Mouse (Mus musculus): Measurements from ENCODE around the gene 1700029F12Rik. TPM values are rescaled to one million over a fixed set of nuclear protein-coding genes. Genes with fewer than 3 reads are reported as not detected.
A peak's percentile ranks its signal among the peaks of the same experiment; 100 is the strongest.

1700029F12Rik gene
- not detected in 2 replicates for polyA plus RNA-seq (2015; fragmentation: Nextera tagmentation; extraction: Ambion mirVana)

DNA sequence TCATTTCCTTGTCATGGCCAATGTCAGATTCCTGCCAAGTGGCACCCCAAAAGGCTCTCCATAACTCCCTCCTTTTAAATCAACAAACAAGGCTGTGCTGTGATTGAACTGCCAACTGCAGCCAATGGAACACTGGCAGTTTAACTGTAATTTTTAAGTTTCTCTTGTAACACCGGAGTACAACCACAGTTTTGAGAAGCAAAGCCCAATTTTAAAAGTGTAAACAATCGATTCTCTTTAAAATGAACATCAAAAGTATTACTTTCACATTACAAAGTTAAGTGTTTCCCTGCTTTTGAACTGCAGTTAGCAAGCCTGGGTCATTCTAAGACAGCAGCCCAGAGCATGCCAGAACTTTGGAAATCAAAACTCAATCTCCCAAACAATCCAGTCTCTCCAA, at the start of gene 1700029F12Rik:
Gene 1700029F12Rik, minus strand, starts transcription at position 101 of the 400 bp plus-strand sequence.
- Histone ChIP-seq H3K4me3 (replicated peaks) (no peak within 1 kb of the TSS), H3K36me3 (no peaks in the 10 kb centered on the region), H3K9me3 (replicated peaks) (no peaks in the 10 kb centered on the region), H3K27ac (replicated peaks) (no peak within 1 kb of the TSS), H3K27me3 (replicated peaks) (no peaks in the 10 kb centered on the region), H3K4me1 (no peaks in the 10 kb centered on the region), H3K9ac (replicated peaks) (no peak within 1 kb of the TSS), H3K4me2 (no peak within 1 kb of the TSS)
- WGBS: 85% methylated on average over 2 of the region's 2 CpGs
- no peak for ATAC-seq (ENCODE audit: low FRiP score)

DNA sequence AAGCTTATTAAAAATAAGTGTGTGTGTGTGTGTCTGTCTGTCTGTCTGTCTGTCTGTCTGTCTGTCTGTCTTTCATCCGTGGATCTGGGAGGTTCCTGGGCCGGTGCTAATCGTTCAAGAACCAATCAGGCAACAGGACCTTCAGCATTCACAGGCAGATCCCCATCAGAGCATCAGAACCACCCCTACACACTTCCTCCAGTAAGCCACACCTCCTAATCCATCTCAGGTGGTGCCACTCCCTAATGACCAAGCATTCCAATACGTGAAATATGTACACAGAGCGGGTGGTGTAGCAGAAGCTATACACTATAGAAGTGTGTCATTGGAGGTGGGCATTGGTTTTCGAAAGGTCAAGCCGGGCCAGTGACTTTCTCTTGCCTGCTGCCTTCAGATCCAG, 48.3 kb upstream of the 1700029F12Rik start:
- Histone ChIP-seq H3K9me3 (replicated peaks) (no peaks in the 10 kb centered on the region), H3K27ac (replicated peaks) (no peak overlapping the region), H3K36me3 (no peaks in the 10 kb centered on the region), H3K4me1 (no peaks in the 10 kb centered on the region), H3K4me3 (replicated peaks) (no peak overlapping the region), H3K4me2 (no peak overlapping the region), H3K27me3 (replicated peaks) (no peaks in the 10 kb centered on the region), H3K9ac (replicated peaks) (no peak overlapping the region)
- 94% methylated on average over 7 of the region's 7 CpGs for whole genome bisulfite sequencing
- no peak for ATAC-seq (ENCODE audit: low FRiP score)

DNA sequence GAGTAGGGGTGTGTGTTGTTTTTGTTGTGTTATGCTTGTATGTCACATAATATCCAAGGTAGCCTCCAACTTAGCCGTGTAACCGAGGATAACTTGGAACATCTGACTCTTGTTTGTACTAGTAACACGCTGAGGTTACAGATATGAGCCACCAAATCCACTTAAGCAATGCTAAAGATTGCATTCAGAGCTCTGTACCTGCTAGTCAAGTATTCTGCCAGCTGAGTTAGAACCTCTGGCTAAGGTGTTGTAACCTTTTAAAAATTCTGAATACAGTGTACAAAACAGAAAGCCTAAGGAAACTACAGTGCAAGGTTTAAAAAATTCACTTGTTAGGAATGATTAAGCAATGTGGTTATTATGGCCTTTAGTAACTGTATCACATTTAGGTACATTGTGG, 46.5 kb upstream of the 1700029F12Rik start:
- Histone ChIP-seq H3K9me3 (replicated peaks) (no peaks in the 10 kb centered on the region), H3K36me3 (no peaks in the 10 kb centered on the region), H3K4me1 (no peaks in the 10 kb centered on the region), H3K27me3 (replicated peaks) (no peaks in the 10 kb centered on the region), H3K4me3 (replicated peaks) (no peak overlapping the region), H3K4me2 (no peak overlapping the region), H3K27ac (replicated peaks) (no peak overlapping the region), H3K9ac (replicated peaks) (no peak overlapping the region)
- 88% methylated on average over 3 of the region's 3 CpGs for WGBS
- ATAC-seq (ENCODE audit: low FRiP score): no peak

DNA sequence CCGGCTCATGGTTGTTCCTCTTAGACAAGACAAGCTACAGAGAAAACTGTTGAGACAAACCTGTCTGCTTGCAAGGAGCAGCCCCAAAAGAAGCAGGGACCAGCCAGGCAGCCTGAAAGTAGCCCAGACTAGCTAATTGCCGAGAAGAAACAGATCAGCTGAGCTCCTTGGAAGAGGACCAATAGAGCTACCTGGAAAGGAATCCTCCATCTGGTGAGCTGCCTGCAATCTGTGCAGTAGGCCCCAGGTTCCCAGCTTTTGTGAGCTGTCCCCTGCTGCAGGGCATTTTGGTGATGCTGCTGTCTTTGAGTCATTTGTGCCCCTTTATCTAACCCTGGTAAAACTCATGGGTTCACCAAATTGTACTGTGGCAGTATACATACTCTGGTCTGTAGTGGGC, 46.0 kb upstream of the 1700029F12Rik start:
- WGBS: 85% methylated on average over 2 of the region's 2 CpGs
- no peaks in the 10 kb centered on the region for H3K36me3 ChIP-seq
- H3K4me3 ChIP-seq (replicated peaks): no peak overlapping the region
- H3K9ac ChIP-seq (replicated peaks): no peak overlapping the region
- no peaks in the 10 kb centered on the region for H3K9me3 ChIP-seq (replicated peaks)
- no peak overlapping the region for H3K27ac ChIP-seq (replicated peaks)
- H3K4me2 ChIP-seq: no peak overlapping the region
- ATAC-seq (ENCODE audit: low FRiP score): no peak
- H3K27me3 ChIP-seq (replicated peaks): no peaks in the 10 kb centered on the region
- no peaks in the 10 kb centered on the region for H3K4me1 ChIP-seq

DNA sequence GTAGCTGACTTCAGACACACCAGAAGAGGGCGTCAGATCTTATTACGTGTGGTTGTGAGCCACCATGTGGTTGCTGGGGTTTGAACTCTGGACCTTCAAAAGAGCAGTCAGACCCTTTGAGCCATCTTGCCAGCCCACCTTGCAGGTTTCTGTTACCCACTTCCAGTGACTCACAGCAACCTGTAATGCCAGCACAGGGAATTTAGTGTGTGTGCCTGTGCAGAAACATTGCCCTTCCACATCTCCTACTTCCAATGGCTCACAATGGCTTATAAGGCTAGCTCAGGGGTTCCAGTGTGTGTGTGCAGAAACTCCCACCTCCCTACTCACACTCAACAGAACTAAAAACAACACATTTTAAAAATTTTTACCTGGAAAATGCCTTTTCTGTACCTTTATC, 43.4 kb upstream of the 1700029F12Rik start:
- no peaks in the 10 kb centered on the region for H3K27me3 ChIP-seq (replicated peaks)
- H3K36me3 ChIP-seq: no peaks in the 10 kb centered on the region
- no peak for ATAC-seq (ENCODE audit: low FRiP score)
- no peak overlapping the region for H3K4me3 ChIP-seq (replicated peaks)
- 98% methylated on average over 2 of the region's 2 CpGs for WGBS
- no peak overlapping the region for H3K9ac ChIP-seq (replicated peaks)
- H3K27ac ChIP-seq (replicated peaks): no peak overlapping the region
- no peaks in the 10 kb centered on the region for H3K9me3 ChIP-seq (replicated peaks)
- H3K4me2 ChIP-seq: no peak overlapping the region
- H3K4me1 ChIP-seq: peaks cover 7% of the 10 kb centered on the region

DNA sequence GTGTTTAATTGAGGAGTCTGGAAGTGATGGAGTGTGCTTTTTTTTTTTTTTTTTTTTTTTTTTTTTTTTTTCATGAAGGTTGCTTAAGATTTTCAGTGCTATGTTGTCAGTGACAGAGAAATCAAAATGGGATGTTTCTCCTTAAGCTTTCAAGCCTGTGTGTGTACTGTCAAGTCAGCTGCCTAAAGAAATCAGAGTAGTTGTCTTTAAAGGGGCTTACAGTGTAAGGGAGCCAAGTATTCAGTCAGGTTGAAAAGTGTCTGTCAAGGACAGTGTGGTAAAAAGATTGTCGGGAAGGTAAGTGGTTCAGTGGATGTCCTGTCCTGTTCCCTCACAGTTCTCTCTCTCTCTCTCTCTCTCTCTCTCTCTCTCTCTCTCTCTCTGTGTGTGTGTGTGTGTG, 39.3 kb upstream of the 1700029F12Rik start:
- Histone ChIP-seq H3K9ac (replicated peaks) (no peak overlapping the region), H3K4me1 (peaks cover 7% of the 10 kb centered on the region), H3K4me2 (peak overlapping the region; percentile 70), H3K9me3 (replicated peaks) (no peaks in the 10 kb centered on the region), H3K4me3 (replicated peaks) (no peak overlapping the region), H3K36me3 (no peaks in the 10 kb centered on the region), H3K27me3 (replicated peaks) (no peaks in the 10 kb centered on the region; the same call in 1 of the 2 replicates), H3K27ac (replicated peaks) (no peak overlapping the region)
- 53% methylated on average over 1 of the region's 1 CpGs for WGBS
- no peak for ATAC-seq (ENCODE audit: low FRiP score)

DNA sequence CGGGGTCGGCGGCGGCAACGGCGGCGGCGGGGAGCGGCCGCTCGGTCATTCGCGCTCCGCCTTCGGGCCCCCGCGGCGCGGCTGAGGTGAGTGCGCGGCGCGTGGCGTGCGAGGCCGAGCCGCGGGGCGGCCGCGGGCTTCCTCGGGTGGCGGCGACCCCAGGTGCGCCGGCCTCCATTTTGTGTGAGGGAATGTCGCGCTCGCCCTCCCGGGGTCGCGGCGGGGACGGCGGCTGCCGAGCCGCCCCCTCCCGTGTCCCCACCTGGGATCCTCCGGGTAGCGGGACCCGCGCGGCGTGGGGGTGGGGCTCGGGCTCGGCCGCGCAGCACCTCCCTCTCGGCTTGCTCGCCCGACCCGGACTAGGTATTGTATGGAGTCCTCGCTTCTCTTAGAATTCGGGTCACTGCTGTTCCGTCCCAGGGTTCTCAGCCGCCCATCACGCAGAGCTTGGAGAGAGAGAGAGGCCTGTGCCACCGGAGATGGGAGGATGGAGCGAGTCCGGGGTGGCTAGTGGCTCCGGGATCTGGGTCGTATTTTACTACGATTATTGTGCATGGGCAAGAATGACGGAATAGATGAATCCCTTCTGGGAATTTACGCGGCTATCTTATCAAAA, 37.6 kb upstream of the 1700029F12Rik start:
- no peaks in the 10 kb centered on the region for H3K36me3 ChIP-seq
- under 1% methylated on average over 59 of the region's 76 CpGs for WGBS
- peak overlapping the region; percentile 96 for H3K27ac ChIP-seq (replicated peaks)
- no peaks in the 10 kb centered on the region for H3K9me3 ChIP-seq (replicated peaks)
- H3K9ac ChIP-seq (replicated peaks): peak overlapping the region; percentile 95
- H3K4me1 ChIP-seq: peaks cover 7% of the 10 kb centered on the region
- peak overlapping the region; percentile 82 for H3K4me3 ChIP-seq (replicated peaks)
- H3K4me2 ChIP-seq: peak overlapping the region; percentile 70
- peak; percentile 88 for ATAC-seq (ENCODE audit: low FRiP score)
- H3K27me3 ChIP-seq (replicated peaks): no peaks in the 10 kb centered on the region; the same call in 1 of the 2 replicates

DNA sequence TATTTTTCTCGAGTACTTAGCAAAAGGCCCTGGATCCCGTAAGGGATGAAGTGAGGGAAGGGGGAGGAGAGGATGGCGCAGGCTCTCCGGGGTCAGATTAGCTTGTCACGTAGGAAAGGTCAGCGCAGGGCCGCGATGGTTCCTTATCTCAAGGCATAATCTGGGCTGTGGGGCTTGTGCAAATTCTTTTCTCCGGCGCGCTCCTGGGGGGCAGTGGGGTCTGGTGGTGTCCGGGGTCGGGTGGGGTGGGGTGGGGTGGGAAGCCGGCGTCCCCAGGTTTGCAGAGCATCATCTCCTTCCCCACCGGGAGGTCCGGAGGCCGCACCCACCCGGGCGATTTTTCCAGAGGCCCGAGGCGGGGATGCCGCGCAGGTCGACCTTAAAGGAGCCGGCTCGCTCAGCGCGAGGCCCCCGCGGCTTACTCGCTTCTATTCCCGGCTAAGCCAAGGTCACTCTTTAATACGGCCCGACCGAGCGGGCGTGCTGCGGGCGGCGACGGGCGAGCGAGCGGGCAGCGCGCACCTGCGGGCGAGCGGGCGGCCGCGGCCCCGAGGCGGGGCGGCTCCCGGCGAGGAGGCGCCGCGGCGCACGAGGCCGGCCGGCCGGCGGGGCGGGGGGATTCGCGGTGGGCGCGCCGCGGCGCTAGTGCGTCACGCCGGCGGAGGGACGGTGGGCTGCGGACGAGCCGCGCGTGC, 36.9 kb upstream of the 1700029F12Rik start:
- under 1% methylated on average over 34 of the region's 85 CpGs for WGBS
- no peaks in the 10 kb centered on the region for H3K9me3 ChIP-seq (replicated peaks)
- H3K4me2 ChIP-seq: peak overlapping the region; percentile 70
- no peaks in the 10 kb centered on the region for H3K36me3 ChIP-seq
- H3K4me3 ChIP-seq (replicated peaks): peak overlapping the region; percentile 82
- H3K27me3 ChIP-seq (replicated peaks): no peaks in the 10 kb centered on the region; the same call in 1 of the 2 replicates
- H3K27ac ChIP-seq (replicated peaks): peak overlapping the region; percentile 96
- H3K4me1 ChIP-seq: peaks cover 7% of the 10 kb centered on the region
- H3K9ac ChIP-seq (replicated peaks): peak overlapping the region; percentile 95
- peak; percentile 93 for ATAC-seq (ENCODE audit: low FRiP score)

DNA sequence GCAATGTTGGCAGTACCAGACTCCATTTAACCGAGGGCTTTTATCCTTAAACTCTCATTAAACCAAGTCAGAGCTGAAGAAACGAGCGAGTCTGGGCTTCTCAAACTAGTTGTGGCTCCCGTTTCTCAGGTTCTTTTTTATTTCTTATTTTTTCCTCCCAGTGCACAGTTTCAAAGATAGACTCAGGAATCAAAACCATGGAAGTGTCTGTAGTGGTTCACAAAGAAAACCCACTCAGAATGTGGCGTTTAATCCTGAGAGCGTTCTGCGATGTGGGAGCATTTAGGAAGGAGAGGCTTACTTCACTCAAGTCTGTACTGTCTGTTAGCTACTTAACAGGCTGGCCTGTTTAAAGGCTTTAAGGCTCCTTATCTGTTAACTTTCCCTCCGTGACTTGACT, 34.0 kb upstream of the 1700029F12Rik start:
- Histone ChIP-seq H3K4me1 (peaks cover 9% of the 10 kb centered on the region), H3K36me3 (no peaks in the 10 kb centered on the region), H3K9me3 (replicated peaks) (no peaks in the 10 kb centered on the region), H3K27ac (replicated peaks) (no peak overlapping the region), H3K9ac (replicated peaks) (no peak overlapping the region), H3K4me3 (replicated peaks) (no peak overlapping the region), H3K27me3 (replicated peaks) (no peaks in the 10 kb centered on the region; the same call in 1 of the 2 replicates), H3K4me2 (no peak overlapping the region)
- ATAC-seq (ENCODE audit: low FRiP score): no peak
- WGBS: 51% methylated on average over 8 of the region's 8 CpGs

DNA sequence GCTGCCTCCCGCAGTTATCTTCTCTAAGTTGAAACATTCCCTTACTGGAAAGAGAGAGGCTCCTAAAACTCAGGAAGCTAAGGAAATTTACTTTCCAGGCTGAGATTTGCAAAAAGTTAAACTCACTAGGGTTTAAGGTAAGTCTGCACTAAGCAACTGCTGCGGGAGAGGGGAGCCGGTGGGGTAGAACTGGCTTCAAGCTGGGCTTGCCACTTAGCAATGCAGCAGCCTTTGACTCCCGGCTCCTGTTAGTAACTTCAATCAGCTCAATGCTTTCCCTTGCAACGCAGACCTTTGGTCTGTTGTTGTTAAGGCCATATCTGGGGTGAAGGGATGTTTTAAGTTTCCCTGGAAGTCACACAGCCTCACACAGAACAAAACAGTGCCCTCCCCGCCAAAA, 33.5 kb upstream of the 1700029F12Rik start:
- WGBS: 8% methylated on average over 6 of the region's 6 CpGs

DNA sequence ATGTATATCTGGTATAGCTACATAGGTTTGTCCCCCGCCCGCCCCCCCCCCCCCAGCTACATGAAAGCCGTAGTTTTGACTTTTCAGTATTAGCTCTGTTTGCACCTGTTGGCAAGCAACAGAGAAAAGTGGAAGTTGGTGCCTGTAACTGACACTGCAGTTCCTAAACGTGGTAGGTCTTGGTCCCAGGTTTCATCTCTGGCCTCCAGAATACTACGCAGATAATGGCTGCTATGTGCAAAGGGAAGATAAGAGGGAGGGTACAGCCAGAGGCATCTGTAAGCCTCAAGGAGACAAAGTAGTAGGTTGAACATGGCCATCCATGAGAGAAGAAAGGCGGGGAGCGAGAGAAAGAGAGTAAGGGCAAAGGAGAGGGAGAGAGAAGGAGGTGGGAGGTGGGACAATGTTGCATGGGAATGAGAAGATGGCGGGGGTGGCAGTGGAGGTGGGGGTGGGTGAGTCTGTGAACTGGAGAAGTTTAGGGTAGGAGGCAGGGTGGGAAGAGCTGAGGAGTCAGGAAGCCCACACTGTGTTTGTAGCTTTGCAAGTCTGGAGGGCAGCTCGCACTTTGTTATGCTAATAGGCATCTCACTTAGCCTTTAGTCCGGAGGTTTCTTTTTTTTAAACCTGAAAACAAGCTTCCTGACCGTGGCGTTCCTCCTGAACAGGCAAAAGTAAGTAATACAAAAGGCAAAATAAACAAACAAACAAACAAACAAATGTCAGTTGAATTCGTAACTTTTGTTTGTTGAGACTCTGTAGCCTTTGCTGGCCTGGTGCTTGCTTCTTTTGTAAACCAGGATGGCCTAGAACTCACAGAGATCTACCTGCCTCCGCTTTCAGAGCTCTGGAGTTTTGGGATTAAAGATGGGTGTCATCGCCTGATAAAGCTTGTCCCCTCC, 32.7 kb upstream of the 1700029F12Rik start, which contains the start of gene Fam169a:
Gene Fam169a, plus strand, starts transcription at position 638 of the 902 bp plus-strand sequence.
- no peaks in the 10 kb centered on the region; the same call in 1 of the 2 replicates for H3K27me3 ChIP-seq (replicated peaks)
- ATAC-seq (ENCODE audit: low FRiP score): no peak
- 45% methylated on average over 15 of the region's 15 CpGs for WGBS

More for the DNA sequence above, 33.5 kb upstream of the 1700029F12Rik start:
- H3K9me3 ChIP-seq (replicated peaks): no peaks in the 10 kb centered on the region
- H3K4me3 ChIP-seq (replicated peaks): no peak overlapping the region
- no peak for ATAC-seq (ENCODE audit: low FRiP score)
- no peak overlapping the region for H3K27ac ChIP-seq (replicated peaks)
- no peaks in the 10 kb centered on the region for H3K36me3 ChIP-seq
- H3K27me3 ChIP-seq (replicated peaks): no peaks in the 10 kb centered on the region; the same call in 1 of the 2 replicates
- H3K4me2 ChIP-seq: no peak overlapping the region
- no peak overlapping the region for H3K9ac ChIP-seq (replicated peaks)
- H3K4me1 ChIP-seq: peaks cover 5% of the 10 kb centered on the region; the same call in 1 of the 2 replicates

More for the DNA sequence above, 32.7 kb upstream of the 1700029F12Rik start, which contains the start of gene Fam169a:
- no peaks in the 10 kb centered on the region for H3K36me3 ChIP-seq
- H3K27ac ChIP-seq (replicated peaks): no peak within 1 kb of the TSS
- H3K4me2 ChIP-seq: no peak within 1 kb of the TSS
- H3K4me3 ChIP-seq (replicated peaks): no peak within 1 kb of the TSS
- H3K9ac ChIP-seq (replicated peaks): no peak within 1 kb of the TSS
- H3K9me3 ChIP-seq (replicated peaks): no peaks in the 10 kb centered on the region
- 0 out of 2 replicates have a peak, but pooled peaks cover 4% of the 10 kb centered on the region for H3K4me1 ChIP-seq

Data from neural tube, embryonic 15.5 days (tissue).